Mouse (Mus musculus) right cerebral cortex, postnatal 10 days (tissue): ENCODE data around the gene Pglyrp2.

Experiments
- DNase-seq, 2 experiments: peaks; one replicate each; pipeline ENCODE4 v3.0.0; 2021; ENCODE audit warnings: low spot score in 2 of 2

Pglyrp2 gene

DNA sequence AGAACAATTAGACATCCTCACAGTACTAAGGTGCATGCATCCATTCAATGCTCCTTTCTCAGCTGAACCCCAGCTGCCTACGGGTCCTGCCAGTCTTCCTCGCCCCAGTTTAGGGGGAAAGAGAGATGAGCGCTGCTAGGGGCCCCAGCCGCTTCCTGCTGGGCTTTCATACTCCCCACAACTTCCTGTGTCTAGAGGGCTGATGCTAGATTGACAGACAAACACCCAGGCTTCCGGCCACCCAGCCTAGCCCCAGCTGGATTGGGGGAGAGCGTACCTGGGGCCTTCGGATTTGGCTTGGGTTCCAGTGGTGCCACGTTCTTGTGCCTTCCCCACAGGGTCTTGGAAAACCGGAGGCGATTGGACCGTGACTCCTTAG lies 21.2 kb downstream of the Pglyrp2 start:
- no peak for DNase-seq

DNA sequence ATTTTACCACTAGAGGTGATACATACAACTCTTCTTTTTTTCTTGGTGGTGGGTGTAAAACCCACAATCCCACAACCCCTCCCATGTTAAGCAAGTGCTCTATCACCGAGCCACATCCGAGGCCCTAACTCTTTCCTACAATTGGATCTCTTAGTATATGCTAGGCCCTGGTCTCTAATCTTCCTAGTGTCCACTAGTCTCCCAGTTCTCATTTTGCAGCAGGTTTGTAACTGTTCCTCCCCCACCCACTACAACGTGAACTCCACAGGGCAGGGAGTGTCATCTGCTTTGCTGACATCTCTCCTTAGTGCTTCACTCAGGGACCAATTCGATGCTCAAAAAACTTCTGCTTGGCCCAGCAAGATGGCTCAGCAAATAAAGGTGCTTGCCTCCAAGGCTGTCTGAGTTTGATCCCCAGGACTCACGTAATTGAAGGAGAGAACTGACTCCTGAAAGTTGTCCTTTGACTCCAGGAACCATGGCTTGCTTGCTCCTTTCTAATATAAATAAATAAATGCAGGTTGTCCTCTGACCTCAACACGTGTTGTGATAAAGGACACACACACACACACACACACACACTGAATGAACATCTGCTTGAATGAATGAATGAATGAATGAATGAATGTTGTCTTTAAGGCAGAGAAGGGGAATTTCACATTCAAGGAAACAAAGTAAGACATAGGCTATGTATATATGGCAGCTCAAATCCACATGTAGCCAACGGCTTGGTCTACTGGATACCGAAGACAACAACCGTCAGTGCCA lies 21.8 kb downstream of the Pglyrp2 start:
- DNase-seq, result no peak

DNA sequence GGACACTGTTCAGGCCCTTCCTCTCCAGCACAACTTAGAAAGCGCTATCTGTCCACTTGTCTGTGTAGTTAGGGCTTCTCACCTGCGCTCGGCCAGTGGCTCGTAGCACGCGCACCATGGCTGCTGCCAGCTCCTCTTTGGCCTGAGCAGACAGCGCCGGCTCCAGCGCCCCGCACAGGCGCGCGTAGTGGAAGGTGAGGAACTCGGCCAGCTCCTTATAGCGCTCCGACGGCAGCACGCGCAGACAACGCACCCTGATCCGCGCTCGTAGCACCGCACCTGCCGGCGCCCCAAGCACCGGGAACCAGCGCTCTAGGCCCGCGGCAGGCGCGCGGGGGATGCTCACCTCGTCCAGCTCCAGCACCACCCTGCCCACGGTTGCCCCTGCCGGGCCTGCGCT lies 27.7 kb downstream of the Pglyrp2 start:
- DNase-seq, result no peak

DNA sequence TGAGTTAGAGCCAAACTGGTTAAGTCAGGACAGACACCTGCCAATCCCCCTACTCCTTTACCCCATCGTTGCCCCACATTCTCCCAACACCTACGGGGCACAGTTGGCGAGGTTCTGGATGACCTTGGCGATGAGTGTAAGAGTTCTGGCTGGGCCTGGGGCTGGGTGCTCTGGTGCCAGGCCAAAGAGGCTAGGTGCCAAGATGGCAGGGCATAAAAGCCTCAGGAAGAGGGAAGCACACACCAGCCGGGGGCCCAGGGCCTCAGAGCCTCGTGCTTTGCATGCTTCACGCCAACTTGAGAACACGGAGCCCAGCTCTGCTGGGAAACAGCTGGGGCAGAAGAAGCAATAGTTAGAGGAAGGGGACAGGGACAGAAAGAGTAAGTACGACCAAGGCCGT lies 30.0 kb downstream of the Pglyrp2 start:
- DNase-seq, result no peak

DNA sequence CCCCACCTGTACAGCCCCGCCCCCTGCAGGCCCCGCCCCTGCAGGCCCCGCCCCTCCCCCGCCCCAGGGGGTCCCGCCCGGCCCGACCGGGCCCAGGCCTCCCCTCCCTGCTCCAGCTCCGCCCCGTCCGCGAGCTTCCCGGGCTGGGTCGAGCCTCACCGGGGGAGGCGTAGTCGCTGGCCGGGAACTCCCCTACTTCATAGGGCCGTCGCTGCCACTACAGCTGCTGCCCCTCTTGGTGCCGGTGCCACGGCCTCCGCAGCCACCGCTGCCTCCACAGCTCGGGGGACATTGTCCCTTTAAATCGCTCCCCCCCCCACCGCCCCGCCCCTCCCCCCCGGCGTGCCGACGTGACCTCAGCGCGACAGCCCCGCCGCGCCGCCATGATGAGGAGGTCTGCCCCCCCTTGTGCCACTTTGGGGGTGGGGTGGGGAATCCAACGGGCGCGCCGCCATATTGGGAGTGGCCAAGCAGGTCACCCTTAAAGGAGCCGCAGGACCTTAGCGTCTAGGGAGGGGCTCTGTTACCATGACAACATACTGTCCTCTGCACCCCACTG lies 34.8 kb downstream of the Pglyrp2 start, which contains the start of gene Wiz:
Gene Wiz, minus strand, starts transcription at position 339 of the 559 bp plus-strand sequence.
- peak; percentile 96 for DNase-seq

DNA sequence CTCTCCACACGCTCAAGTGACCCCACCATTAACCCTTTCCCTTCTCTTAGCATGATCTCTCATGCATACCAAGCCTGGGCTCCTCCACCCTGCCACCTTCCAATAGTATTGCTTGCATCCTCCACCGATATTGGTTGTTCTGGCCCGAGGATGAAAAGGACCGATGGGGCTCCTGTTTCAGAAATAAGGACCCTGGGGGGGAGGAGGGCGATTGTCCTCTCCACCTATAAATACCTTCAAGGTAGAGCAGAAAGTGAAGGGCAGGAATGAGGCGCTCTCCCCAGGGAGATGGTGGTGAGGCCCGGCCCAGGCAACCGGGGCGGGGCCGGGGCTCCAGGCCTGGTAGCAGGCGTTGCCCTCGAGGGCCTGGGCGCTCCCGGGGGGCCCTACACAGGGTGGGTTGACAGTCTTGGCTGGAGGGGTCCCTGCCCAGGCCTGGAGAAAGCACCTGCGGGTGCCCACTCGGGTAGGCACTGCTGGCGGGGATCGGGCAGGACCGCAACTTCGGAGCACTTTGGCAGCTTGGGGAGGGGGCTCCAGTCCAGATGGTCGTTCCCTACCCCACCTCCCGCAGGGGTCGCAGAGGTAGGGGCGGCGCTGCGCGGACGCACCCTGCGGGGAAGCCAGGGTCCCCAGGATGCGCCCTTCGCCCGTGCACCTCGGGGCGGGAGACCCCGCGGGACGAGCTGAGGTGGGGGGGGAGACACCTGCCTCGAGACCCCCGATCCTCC lies 35.4 kb downstream of the Pglyrp2 start:
- peak; percentile 52 to 68 for DNase-seq

DNA sequence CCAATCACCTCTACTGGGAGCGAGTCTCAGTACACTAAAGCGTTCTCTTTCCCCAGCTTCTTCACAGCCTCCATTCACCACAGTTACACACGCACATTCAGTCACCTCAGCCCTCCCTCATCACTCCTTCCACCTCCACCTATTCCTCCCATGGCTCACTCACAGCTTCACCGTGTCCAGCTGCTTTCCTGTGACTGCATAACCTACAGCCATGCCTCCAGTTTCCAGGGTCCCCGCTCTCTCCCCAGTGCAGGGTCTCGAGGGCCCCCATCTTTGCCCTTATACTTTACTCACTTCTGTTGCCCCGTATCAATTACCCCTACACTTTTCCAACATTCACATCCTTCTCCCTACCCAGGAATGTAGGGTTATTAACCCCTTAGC lies 36.0 kb downstream of the Pglyrp2 start:
- no peak for DNase-seq

DNA sequence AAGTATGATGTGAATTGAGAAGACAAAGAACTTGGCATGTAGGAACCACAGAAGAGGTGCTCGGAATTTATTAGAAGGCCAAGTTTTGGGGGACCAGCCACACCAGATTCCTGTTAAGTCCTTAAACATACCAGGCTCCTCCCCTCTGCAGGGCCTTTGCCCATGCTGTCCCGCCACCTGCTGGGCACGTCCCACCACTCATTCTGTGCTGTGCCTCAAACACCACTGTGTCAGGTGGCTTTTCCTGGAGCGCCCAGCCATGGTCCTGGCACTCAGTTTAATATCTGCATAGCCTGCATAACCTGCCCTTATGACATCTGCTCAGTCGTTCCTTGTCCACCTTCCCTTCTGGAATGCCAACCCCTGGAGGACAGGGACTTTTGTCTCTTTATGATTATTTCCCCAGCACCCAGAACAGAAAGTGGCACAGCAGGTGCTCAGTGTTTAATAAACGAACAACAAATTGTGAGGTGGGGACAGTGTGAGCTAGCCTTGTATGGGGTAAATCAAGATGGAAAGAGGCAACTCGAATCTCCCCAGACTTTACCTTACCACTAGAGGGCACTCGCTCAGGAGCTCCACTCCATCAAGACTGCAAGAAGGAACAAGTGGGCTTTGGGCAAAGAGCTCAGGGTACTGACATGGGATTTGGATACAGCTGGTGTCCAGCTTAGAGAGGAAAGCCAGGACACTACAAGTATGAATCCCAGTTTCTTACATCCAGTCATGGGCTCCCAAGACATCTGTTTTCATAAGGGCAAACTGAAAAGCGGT lies 37.1 kb downstream of the Pglyrp2 start:
- DNase-seq, result no peak

DNA sequence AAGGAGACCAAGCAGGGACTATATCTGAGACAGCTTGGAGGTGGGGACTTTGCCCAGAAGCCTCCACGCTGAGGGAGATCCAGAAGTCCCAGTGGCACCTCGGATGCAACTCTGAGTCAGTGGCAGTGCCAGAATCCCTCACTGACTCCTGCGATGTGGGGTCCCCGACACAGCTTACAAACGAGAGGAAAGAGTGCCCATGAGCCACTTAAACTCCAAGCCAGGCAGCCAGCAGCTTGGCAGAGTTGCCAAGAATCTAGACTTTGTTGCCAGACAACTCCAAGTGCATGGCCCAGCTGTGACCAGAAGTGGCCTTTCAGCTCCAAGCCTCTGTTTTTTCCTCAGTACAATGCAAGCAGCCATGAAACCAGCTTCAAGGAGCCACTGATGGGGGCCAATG lies 40.3 kb downstream of the Pglyrp2 start:
- DNase-seq, result no peak

DNA sequence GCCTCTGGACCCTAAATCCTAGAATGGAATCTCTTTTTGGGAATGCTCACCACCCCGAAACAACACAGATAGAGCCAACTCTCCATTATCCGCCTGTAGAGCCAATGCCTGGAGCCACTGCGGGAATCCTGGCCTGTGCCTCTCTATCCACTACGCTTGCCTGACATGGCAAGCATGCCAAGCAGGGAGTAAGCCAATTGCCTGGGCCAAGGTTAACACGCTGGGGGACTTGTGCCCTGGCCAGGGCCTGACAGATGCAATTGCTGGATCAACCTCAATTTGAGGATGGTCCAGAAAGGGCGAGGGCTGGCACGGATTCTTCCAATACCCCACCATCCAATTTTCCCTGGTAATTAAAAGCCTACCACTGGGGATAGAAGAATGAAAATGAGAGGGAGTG lies 41.4 kb downstream of the Pglyrp2 start:
- peak; percentile 77 to 80 for DNase-seq

DNA sequence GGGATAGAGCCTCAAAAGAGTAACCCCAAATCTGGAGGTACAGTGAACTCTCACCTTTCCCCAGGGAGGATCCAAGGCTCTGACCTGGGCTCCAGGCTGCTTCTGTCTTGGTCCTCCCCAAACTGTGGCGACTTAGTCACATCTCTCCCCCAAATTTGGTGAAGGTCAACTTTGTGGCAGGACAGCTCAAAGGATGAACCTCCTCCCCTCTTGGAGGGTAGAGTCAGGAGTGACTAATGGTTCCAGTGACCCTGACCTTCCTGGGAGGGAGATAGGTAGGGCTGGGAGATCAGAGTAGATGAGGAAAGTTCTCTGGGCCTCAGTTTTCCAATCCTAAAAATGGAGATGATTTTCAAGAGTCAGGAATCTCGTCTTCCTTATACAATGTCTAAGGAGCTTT lies 45.2 kb downstream of the Pglyrp2 start:
- DNase-seq, result no peak

DNA sequence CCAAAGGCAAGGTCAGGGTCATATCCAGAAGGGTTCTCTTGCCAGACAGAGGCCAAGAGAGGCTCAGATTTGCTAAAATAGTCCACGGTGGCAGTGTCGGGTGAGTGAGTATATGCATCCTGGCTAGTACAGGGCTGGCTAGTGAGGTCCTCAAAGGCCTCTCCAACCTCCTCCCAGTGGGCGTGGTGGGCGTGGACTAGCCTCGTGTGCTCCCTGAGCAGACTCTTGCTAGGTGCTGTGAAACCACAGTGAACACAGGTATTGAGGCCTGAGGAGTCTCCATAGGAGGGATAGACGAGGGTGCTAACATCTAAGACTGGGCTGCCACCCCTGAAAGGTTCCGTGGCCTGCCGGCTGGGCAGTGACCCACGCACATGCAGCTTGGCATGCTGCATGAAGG lies 46.8 kb downstream of the Pglyrp2 start:
- DNase-seq, result no peak

DNA sequence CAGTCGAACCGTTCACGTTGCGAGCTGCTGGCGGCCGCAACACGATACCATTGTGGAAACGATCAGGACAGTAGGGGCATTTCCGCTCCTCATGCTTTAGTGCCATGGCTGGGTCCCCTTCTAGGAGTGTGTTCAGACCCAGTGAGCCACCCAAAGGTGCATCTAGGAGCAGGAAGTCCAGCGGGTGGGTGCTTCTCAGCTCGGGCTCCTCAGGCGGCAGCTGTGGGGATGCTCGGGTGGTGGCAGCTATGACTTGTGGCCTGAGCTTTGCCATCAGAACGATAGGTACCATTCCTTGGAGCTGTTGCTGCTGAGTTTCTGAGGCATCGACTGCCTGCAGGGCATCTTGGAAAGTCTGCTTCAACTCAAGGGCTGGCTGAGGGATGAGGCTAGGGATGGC lies 47.5 kb downstream of the Pglyrp2 start:
- no peak for DNase-seq

DNA sequence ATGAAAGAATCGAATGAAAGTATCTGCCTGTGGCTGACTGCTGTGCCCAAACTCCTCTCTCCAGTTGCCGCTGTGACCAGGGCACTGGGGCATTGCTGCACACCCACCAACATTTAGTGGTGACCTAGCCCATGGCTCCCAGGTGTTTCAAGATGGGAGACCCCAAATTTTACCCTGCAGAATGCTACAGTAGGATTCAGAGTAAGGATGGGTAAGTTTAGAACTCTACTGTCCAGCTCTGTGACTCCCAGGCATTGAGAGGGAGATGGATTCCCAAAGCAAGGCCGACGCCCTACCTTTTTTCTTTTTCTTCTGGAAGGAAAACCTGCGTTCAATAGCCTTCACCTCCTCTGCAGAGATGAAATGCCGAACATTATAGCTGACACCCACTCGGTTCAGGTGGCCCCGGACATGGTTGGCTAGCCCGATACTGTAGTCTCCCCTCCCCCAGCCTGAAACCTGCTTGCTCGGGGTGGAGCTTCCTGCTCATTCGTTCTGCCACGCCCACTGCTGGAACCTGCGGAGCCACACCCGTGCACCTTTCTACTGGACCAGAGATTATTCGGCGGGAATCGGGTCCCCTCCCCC lies 54.9 kb downstream of the Pglyrp2 start:
- no peak for DNase-seq

DNA sequence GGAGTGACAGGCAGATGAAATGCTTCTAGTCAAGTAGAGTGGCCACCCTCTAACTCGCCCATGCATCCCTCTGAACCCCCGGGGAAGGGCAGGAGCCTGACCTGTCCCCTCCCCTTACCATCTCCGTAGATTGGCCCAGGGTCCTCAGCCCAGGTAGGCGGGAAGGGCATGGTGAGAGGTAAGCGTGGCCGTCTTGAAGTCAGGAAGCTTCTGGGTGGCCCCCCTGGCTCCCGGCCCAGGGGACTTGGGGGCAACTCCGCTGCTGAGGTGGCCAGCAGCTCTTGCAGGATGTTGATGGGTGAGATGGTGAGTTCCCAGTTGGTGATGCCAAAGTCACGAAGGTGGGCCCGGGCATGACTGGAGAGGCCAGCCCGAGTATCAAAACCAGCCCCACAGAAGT lies 56.3 kb downstream of the Pglyrp2 start:
- no peak for DNase-seq

DNA sequence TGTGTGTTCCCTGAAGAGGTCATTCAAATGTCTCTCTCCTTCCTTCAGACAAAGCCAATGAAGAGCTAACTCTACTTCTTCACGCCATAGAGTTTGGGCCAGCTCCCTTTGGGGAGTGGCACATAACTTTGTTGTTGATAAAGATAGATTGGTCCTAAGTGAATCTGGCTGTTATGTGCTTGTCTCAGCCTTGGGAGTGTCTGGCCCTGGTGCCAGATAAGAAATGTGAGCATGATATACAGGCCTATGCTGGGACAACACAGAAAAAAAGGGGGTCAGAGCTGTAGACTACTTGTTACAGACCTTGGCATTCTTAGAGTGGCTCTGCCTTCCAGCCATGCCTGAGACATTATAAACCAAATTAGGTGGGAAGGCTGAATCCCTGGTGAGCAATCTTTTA lies 58.7 kb downstream of the Pglyrp2 start:
- DNase-seq, result no peak

DNA sequence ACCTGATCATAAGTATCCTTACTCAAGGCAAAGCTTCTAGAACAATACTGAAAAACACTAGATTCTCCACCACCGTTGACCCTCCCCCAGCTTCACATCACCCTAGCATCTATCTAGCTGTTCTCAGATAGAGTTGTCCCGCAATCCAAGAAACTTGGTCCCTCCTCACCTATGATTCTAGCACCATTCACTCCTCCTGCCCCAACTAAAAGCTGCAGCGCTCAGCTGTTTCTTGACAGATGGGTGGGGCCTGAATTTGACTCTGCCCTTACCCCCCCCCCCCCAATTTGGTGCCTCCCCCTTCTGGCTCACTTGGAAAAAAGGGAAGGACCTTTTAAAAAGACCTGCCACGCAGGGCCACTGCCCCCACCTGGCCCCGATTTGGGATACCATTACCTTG lies 59.1 kb downstream of the Pglyrp2 start:
- no peak for DNase-seq

DNA sequence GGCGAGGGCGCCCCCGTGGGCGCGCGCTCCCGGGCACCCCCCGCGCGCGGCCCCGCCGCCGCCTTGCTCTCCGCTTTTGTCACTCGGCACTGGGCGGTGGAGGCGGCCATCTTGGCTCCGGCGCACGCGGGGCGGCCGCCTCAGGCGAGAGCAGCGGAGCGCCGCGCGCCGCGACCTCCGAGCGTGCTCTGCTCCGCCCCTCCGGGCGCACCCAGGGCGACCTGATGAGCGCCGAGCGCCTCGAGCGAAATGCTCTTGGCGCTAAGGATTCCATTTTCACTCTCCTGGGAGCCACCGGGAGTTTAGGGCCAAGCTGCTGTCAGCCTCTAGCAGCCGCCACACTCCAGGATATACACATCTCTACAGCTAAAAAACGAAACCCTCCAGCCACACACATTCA lies 59.6 kb downstream of the Pglyrp2 start:
- peak; percentile 92 to 93 for DNase-seq

DNA sequence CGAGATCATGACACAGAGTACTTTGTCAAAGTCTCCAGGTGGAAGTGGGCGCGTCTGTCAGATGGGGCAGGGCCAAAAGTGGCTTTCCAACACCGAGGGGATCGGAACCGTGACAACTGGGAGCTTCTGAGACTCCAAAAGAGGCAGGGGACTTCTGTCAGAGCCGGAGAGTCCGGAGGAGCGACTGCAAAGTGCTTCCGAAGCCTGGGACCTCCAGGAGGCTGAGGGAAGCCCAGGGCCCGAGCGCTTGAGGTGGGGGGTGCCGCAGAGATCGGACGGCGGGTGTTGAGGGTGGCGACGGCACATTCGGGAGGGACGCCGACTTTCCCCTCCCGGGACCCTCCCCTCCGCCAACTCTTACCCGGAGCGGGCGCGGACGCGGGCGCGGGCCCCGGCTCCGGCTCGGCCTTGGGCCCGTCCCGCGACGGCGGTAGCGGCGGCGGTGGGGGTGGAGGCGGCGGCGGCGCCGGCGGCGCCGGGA lies 60.1 kb downstream of the Pglyrp2 start:
- peak; percentile 33 to 39 for DNase-seq

DNA sequence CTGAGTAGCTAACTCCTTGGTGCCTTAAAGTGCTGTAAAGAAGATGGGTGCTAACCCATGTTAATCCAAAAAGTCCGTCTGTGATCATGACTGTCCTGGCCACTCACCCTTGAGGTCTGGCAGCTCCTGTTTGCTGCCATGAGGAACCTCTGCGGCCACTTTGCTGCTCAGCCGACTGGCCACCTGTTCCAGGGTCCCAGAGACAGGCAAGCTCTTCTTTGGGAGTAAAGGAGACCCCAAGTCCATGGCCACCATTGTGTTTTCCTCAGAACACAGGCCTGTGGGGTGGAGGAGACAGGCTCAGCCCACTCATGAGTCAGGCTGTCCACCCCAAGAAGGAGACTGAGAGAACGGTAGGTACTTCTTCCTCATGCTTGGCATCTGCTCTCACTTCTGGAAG lies 61.3 kb downstream of the Pglyrp2 start:
- peak in 1 of 2 experiments; percentile 25 for DNase-seq
